Mouse (Mus musculus): Measurements from ENCODE around the gene Rras2. TPM values are rescaled to one million over a fixed set of nuclear protein-coding genes. Genes with fewer than 3 reads are reported as not detected.

Rras2 gene
- 42.0 and 46.8 TPM in 2 replicates for polyA plus RNA-seq (2015; fragmentation: Nextera tagmentation; extraction: Ambion mirVana)

DNA sequence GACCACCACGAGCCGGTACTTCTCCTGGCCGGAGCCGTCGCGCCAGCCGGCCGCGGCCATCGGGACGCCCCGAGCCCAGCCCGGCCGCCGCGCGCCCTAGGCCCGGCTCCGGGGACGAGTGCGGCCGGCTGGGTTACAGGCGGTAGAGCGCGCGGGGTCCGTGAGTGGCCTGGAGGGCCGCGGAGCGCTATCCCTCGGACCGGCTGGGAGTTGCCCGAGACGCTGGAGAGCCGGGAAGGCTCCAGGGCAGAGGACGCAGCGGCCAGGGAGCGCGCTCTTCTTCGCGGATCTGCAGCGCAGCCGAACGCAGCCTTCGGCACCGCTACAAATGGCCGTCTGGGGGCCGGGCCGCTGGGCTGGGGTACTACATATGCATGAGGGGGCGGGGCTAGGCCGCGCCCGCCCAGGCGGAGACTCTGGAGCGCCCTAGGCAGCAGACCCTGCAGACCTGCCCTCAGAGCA, at the start of gene Rras2:
Gene Rras2 (minus strand): TSS at position 338 of the 462 bp plus-strand sequence.
- ATAC-seq (replicated peaks; ENCODE audit: extremely low read depth, insufficient read depth, low FRiP score) = peak; percentile 97
- Histone ChIP-seq H3K4me1 (ENCODE audit: control insufficient read depth, insufficient read depth, low read length) (peaks cover 25% of the 10 kb centered on the region), H3K36me3 (ENCODE audit: control insufficient read depth, insufficient read depth) (no peaks in the 10 kb centered on the region), H3K27me3 (ENCODE audit: control insufficient read depth, insufficient read depth, low read length) (no peaks in the 10 kb centered on the region), H3K9ac (ENCODE audit: low read length) (peak within 1 kb of the TSS; percentile 97), H3K4me2 (ENCODE audit: low read depth, low read length) (peak within 1 kb of the TSS; percentile 85), H3K27ac (ENCODE audit: low read length) (peak within 1 kb of the TSS; percentile 98), H3K9me3 (replicated peaks; ENCODE audit: control insufficient read depth, low read length) (no peaks in the 10 kb centered on the region), H3K4me3 (ENCODE audit: low read length) (peak within 1 kb of the TSS; percentile 94)
- WGBS = under 1% methylated on average over 53 of the region's 55 CpGs

- Histone ChIP-seq H3K4me2 (ENCODE audit: low read depth, low read length) (no peak overlapping the region), H3K27me3 (ENCODE audit: control insufficient read depth, insufficient read depth, low read length) (no peaks in the 10 kb centered on the region), H3K4me1 (ENCODE audit: control insufficient read depth, insufficient read depth, low read length) (no peaks in the 10 kb centered on the region), H3K9ac (ENCODE audit: low read length) (no peak overlapping the region), H3K4me3 (ENCODE audit: low read length) (no peak overlapping the region), H3K36me3 (ENCODE audit: control insufficient read depth, insufficient read depth) (no peaks in the 10 kb centered on the region), H3K9me3 (replicated peaks; ENCODE audit: control insufficient read depth, low read length) (no peaks in the 10 kb centered on the region), H3K27ac (ENCODE audit: low read length) (no peak overlapping the region)
- 87% methylated on average over 5 of the region's 5 CpGs for WGBS
- no peak for ATAC-seq (replicated peaks; ENCODE audit: extremely low read depth, insufficient read depth, low FRiP score)
These were observed 45.4 kb upstream of the Rras2 start for GRCm38 (mm10) chr7:114162975-114163374.

DNA sequence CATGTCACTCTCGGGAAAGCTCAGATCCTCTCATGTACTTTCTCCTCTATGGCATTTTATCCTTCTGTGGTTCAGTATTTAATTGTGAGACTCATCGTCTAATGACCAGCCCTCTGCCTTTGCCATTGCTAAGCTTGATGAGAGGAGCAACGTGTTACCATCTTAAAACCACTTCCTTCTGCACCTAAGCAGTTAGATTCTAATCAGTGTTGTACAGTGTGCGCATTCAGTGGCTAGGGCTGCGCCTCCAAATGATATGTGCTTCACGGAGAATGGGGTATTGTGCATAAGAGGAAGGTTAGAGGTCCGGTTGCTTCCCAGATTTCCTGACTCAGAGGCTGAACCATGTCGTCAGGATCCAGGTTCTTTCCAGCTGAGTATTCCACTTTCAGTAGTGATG, 43.5 kb upstream of the Rras2 start:
- 71% methylated on average over 8 of the region's 8 CpGs for WGBS

DNA sequence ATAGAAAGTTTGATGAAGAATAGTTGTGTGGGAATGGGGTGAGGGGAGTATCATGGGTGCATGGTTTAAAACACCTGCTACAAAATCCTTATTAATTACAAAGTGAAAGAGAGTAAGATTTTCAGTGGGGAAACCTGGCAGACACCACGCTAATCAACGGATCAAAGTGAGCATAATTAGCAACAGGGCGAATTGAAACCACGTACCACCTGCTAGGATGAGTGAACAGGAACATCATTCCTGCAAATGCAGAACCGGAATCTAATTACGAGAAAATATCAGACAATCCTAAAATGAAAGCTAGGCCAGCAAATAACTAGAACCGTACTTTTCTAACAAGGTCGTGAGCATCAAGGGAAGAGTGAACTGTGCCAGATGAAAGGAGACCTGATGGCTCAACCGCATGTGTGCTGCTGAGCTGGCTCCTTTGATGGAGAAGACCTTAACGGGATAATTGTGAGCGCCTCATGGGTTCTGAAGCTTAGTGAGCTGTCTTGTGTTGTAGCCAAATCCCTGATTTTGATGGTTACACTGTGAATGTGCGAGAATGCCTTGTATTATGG, 40.2 kb upstream of the Rras2 start:
- Histone ChIP-seq H3K9me3 (replicated peaks; ENCODE audit: control insufficient read depth, low read length) (no peaks in the 10 kb centered on the region), H3K4me2 (ENCODE audit: low read depth, low read length) (no peak overlapping the region), H3K4me3 (ENCODE audit: low read length) (no peak overlapping the region), H3K36me3 (ENCODE audit: control insufficient read depth, insufficient read depth) (no peaks in the 10 kb centered on the region), H3K4me1 (ENCODE audit: control insufficient read depth, insufficient read depth, low read length) (no peaks in the 10 kb centered on the region), H3K9ac (ENCODE audit: low read length) (no peak overlapping the region), H3K27me3 (ENCODE audit: control insufficient read depth, insufficient read depth, low read length) (no peaks in the 10 kb centered on the region), H3K27ac (ENCODE audit: low read length) (no peak overlapping the region)
- 85% methylated on average over 12 of the region's 12 CpGs for WGBS
- no peak for ATAC-seq (replicated peaks; ENCODE audit: extremely low read depth, insufficient read depth, low FRiP score)

More for the DNA sequence above, 43.5 kb upstream of the Rras2 start:
- Histone ChIP-seq H3K9me3 (replicated peaks; ENCODE audit: control insufficient read depth, low read length) (no peaks in the 10 kb centered on the region), H3K27ac (ENCODE audit: low read length) (no peak overlapping the region), H3K4me1 (ENCODE audit: control insufficient read depth, insufficient read depth, low read length) (no peaks in the 10 kb centered on the region), H3K4me3 (ENCODE audit: low read length) (no peak overlapping the region), H3K4me2 (ENCODE audit: low read depth, low read length) (no peak overlapping the region), H3K36me3 (ENCODE audit: control insufficient read depth, insufficient read depth) (no peaks in the 10 kb centered on the region), H3K9ac (ENCODE audit: low read length) (no peak overlapping the region), H3K27me3 (ENCODE audit: control insufficient read depth, insufficient read depth, low read length) (no peaks in the 10 kb centered on the region)
- no peak for ATAC-seq (replicated peaks; ENCODE audit: extremely low read depth, insufficient read depth, low FRiP score)

- Histone ChIP-seq H3K27me3 (ENCODE audit: control insufficient read depth, insufficient read depth, low read length) (no peaks in the 10 kb centered on the region), H3K9ac (ENCODE audit: low read length) (no peak overlapping the region), H3K4me2 (ENCODE audit: low read depth, low read length) (no peak overlapping the region), H3K36me3 (ENCODE audit: control insufficient read depth, insufficient read depth) (no peaks in the 10 kb centered on the region), H3K27ac (ENCODE audit: low read length) (no peak overlapping the region), H3K4me3 (ENCODE audit: low read length) (no peak overlapping the region), H3K4me1 (ENCODE audit: control insufficient read depth, insufficient read depth, low read length) (no peaks in the 10 kb centered on the region), H3K9me3 (replicated peaks; ENCODE audit: control insufficient read depth, low read length) (no peaks in the 10 kb centered on the region)
- WGBS = 90% methylated on average over 4 of the region's 4 CpGs
- no peak for ATAC-seq (replicated peaks; ENCODE audit: extremely low read depth, insufficient read depth, low FRiP score)
These were observed 38.8 kb upstream of the Rras2 start for GRCm38 (mm10) chr7:114156364-114156763.

DNA sequence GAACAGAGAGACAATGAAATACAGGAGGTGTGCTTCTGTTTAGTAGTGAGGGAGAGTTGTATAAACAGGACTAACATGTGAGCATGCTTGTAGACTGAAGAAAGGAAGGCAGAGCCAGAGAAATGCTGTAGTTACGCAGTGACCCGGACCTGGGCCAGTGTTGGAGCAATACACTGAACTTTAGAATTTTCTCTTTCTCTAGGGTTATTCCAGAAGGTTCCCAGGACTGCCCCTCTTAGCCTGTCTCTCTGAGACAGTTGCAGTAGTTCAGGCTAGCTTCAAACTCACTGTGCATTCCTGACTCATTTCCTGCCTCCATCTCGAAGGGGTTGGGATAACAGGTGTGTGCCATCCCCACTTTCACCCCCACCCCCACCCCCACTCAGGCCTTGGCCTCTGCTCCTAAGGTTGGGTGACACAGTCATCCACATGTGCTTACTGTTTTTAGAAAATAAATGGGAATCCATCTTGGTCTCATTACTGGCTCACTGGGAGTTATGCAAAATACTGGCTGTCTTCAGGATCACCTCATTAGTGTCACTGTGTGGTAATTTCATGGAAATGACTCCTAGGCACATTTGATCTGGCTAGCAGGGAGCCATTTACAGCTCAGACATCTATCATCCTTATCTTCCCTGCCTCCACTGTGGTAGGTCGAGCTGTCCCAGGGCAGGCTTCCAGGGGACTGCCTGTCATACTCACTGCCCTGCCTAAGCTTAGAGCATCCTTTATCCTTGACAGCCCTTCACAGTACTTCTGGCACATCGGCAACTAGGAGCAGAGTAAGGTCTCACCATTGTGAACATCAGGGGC, 37.7 kb upstream of the Rras2 start:
- Histone ChIP-seq H3K4me2 (ENCODE audit: low read depth, low read length) (no peak overlapping the region), H3K36me3 (ENCODE audit: control insufficient read depth, insufficient read depth) (no peaks in the 10 kb centered on the region), H3K4me3 (ENCODE audit: low read length) (no peak overlapping the region), H3K4me1 (ENCODE audit: control insufficient read depth, insufficient read depth, low read length) (no peaks in the 10 kb centered on the region), H3K9ac (ENCODE audit: low read length) (no peak overlapping the region), H3K27me3 (ENCODE audit: control insufficient read depth, insufficient read depth, low read length) (no peaks in the 10 kb centered on the region), H3K27ac (ENCODE audit: low read length) (no peak overlapping the region), H3K9me3 (replicated peaks; ENCODE audit: control insufficient read depth, low read length) (no peaks in the 10 kb centered on the region)
- WGBS = 38% methylated on average over 5 of the region's 5 CpGs
- ATAC-seq (replicated peaks; ENCODE audit: extremely low read depth, insufficient read depth, low FRiP score) = no peak

- no peak for ATAC-seq (replicated peaks; ENCODE audit: extremely low read depth, insufficient read depth, low FRiP score)
- Histone ChIP-seq H3K27ac (ENCODE audit: low read length) (no peak overlapping the region), H3K27me3 (ENCODE audit: control insufficient read depth, insufficient read depth, low read length) (no peaks in the 10 kb centered on the region), H3K4me3 (ENCODE audit: low read length) (no peak overlapping the region), H3K36me3 (ENCODE audit: control insufficient read depth, insufficient read depth) (no peaks in the 10 kb centered on the region), H3K4me2 (ENCODE audit: low read depth, low read length) (no peak overlapping the region), H3K9ac (ENCODE audit: low read length) (no peak overlapping the region), H3K4me1 (ENCODE audit: control insufficient read depth, insufficient read depth, low read length) (no peaks in the 10 kb centered on the region), H3K9me3 (replicated peaks; ENCODE audit: control insufficient read depth, low read length) (no peaks in the 10 kb centered on the region)
- 90% methylated on average over 5 of the region's 5 CpGs for WGBS
These were observed 33.6 kb upstream of the Rras2 start for GRCm38 (mm10) chr7:114151036-114151780.

GRCm38 (mm10) chr7:114149564-114149963, 32.0 kb upstream of the Rras2 start:
- H3K4me3 ChIP-seq (ENCODE audit: low read length) = no peak overlapping the region
- H3K36me3 ChIP-seq (ENCODE audit: control insufficient read depth, insufficient read depth) = no peaks in the 10 kb centered on the region
- WGBS = 79% methylated on average over 6 of the region's 6 CpGs
- no peak overlapping the region for H3K4me2 ChIP-seq (ENCODE audit: low read depth, low read length)
- no peaks in the 10 kb centered on the region for H3K4me1 ChIP-seq (ENCODE audit: control insufficient read depth, insufficient read depth, low read length)
- H3K9me3 ChIP-seq (replicated peaks; ENCODE audit: control insufficient read depth, low read length) = no peaks in the 10 kb centered on the region
- no peaks in the 10 kb centered on the region for H3K27me3 ChIP-seq (ENCODE audit: control insufficient read depth, insufficient read depth, low read length)
- H3K9ac ChIP-seq (ENCODE audit: low read length) = no peak overlapping the region
- no peak for ATAC-seq (replicated peaks; ENCODE audit: extremely low read depth, insufficient read depth, low FRiP score)
- H3K27ac ChIP-seq (ENCODE audit: low read length) = no peak overlapping the region

GRCm38 (mm10) chr7:114149135-114149534, 31.6 kb upstream of the Rras2 start:
- no peak overlapping the region for H3K9ac ChIP-seq (ENCODE audit: low read length)
- H3K4me3 ChIP-seq (ENCODE audit: low read length) = no peak overlapping the region
- no peaks in the 10 kb centered on the region for H3K9me3 ChIP-seq (replicated peaks; ENCODE audit: control insufficient read depth, low read length)
- WGBS = 73% methylated on average over 4 of the region's 4 CpGs
- H3K4me1 ChIP-seq (ENCODE audit: control insufficient read depth, insufficient read depth, low read length) = no peaks in the 10 kb centered on the region
- H3K27me3 ChIP-seq (ENCODE audit: control insufficient read depth, insufficient read depth, low read length) = no peaks in the 10 kb centered on the region
- H3K36me3 ChIP-seq (ENCODE audit: control insufficient read depth, insufficient read depth) = no peaks in the 10 kb centered on the region
- no peak for ATAC-seq (replicated peaks; ENCODE audit: extremely low read depth, insufficient read depth, low FRiP score)
- no peak overlapping the region for H3K4me2 ChIP-seq (ENCODE audit: low read depth, low read length)
- no peak overlapping the region for H3K27ac ChIP-seq (ENCODE audit: low read length)

All from heart, embryonic 16.5 days (tissue).